Mouse (Mus musculus) lung, adult 2 months (tissue): Measurements from ENCODE around the gene Tff3.

Experiments used
- CTCF ChIP-seq: fragments of 200-500 bp; IDR thresholded peaks from 2 replicates; pipeline ENCODE4 v1.5.1; 2011; ENCODE audit warnings: mild to moderate bottlenecking, low read length, control low read depth; ENCODE audit not compliant: insufficient read depth
- POLR2A ChIP-seq: fragments of 200-500 bp; IDR thresholded peaks from 2 replicates; pipeline ENCODE4 v1.6.1; 2011; ENCODE audit warnings: low read depth, mild to moderate bottlenecking, control low read depth, low read length, borderline replicate concordance; ENCODE audit errors: extremely low read depth

DNA sequence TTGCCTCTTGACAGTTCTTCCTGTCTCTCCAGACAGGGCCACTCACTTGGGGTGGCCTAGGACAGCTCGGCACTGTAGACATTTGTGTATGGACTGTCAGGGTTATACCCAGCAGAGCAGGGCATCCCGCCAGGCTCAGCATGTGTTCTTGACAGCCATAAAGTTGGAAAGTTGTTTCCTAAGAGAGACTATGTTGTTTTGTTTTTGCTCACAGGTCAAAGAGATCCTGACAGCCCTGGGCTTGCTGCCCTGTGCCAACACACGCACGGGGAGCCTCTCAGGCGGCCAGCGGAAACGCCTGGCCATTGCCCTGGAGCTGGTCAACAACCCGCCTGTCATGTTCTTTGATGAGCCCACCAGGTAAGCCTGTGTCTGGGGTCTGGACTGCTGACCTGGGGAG is 25.6 kb downstream of the Tff3 start:
- TF ChIP-seq POLR2A (no peak), CTCF (no peak)
